Mouse (Mus musculus): ENCODE results near the gene Rbm44.

GRCm38 (mm10) chr1:91144813-91145212 is at the start of gene Rbm44:
- TF ChIP-seq CTCF (IDR thresholded peaks at IDR 0.05; ENCODE audit: borderline replicate concordance, insufficient read depth, low read depth, low read length) (no peak), POLR2A (IDR thresholded peaks at IDR 0.05; ENCODE audit: borderline replicate concordance, insufficient read depth, low read length) (no peak)

Measured in cerebellum, adult 2 months (tissue).